Mouse (Mus musculus) heart, postnatal 14 days (tissue): ENCODE results near the gene Znrf1. TPM values are rescaled to one million over a fixed set of nuclear protein-coding genes. Genes with fewer than 3 reads are reported as not detected.

ENCODE experiments used
- DNase-seq, 2 experiments: peaks; one replicate each; pipeline ENCODE4 v3.0.0; 2021 to 2022
- intact Hi-C: fragments of 180-260 bp; cut with DNase I; formaldehyde crosslinking; loops from one replicate; pipeline ENCODE4 v1.15.1; 2025
- total RNA-seq, 2 experiments: library from RNA; stranded (reverse); gene quantifications; 2 replicates each; pipeline ENCODE4 v1.2.3; 2021

The Znrf1 gene
- total RNA-seq, 2 experiments from 2014 or later = 62.6 to 72.6 TPM

GRCm38 (mm10) chr8:111591176-111591575 is 55.3 kb downstream of the Znrf1 start:
- intact Hi-C loops = no loop called here
- no peak for DNase-seq

- intact Hi-C loops = no loop called here
Observed at GRCm38 (mm10) chr8:111592390-111592910, 56.6 kb downstream of the Znrf1 start.

GRCm38 (mm10) chr8:111594044-111594840 is 58.3 kb downstream of the Znrf1 start:
- no peak for DNase-seq
- intact Hi-C loops = no loop called here

More at GRCm38 (mm10) chr8:111592390-111592910, 56.6 kb downstream of the Znrf1 start:
- no peak for DNase-seq

- DNase-seq = no peak
- intact Hi-C loops = loop anchor here (5.0 kb wide), 1 partner anchor 33 kb away; no protein-coding TSS in a partner anchor
Observed at GRCm38 (mm10) chr8:111594951-111595350, 59.1 kb downstream of the Znrf1 start.

GRCm38 (mm10) chr8:111595712-111596484 is 60.0 kb downstream of the Znrf1 start:
- intact Hi-C loops = loop anchor here (5.0 kb wide), 1 partner anchor 34 kb away; no protein-coding TSS in a partner anchor
- peak; percentile 54 to 55 for DNase-seq

GRCm38 (mm10) chr8:111596485-111596821 is 60.6 kb downstream of the Znrf1 start:
- intact Hi-C loops = loop anchor here (5.0 kb wide), 1 partner anchor 34 kb away; no protein-coding TSS in a partner anchor
- no peak for DNase-seq

GRCm38 (mm10) chr8:111597310-111597709 is 61.4 kb downstream of the Znrf1 start:
- intact Hi-C loops = loop anchor here (5.0 kb wide), 1 partner anchor 35 kb away; no protein-coding TSS in a partner anchor
- DNase-seq = peak in 1 of 2 experiments; percentile 32

- intact Hi-C loops = loop anchor here (5.0 kb wide), 1 partner anchor 38 kb away; no protein-coding TSS in a partner anchor
Observed at GRCm38 (mm10) chr8:111599707-111600444, 64.0 kb downstream of the Znrf1 start.

GRCm38 (mm10) chr8:111602050-111602449 is 66.2 kb downstream of the Znrf1 start:
- DNase-seq = no peak
- intact Hi-C loops = no loop called here

More at GRCm38 (mm10) chr8:111599707-111600444, 64.0 kb downstream of the Znrf1 start:
- DNase-seq = no peak

GRCm38 (mm10) chr8:111604986-111605385 is 69.1 kb downstream of the Znrf1 start:
- DNase-seq = no peak
- intact Hi-C loops = no loop called here

- DNase-seq = no peak
- intact Hi-C loops = no loop called here
Observed at GRCm38 (mm10) chr8:111606961-111607360, 71.1 kb downstream of the Znrf1 start.

GRCm38 (mm10) chr8:111607414-111607813 is 71.5 kb downstream of the Znrf1 start:
- DNase-seq = no peak
- intact Hi-C loops = no loop called here

- no peak for DNase-seq
- intact Hi-C loops = no loop called here
Observed at GRCm38 (mm10) chr8:111613181-111613580, 77.3 kb downstream of the Znrf1 start.

GRCm38 (mm10) chr8:111614786-111615701 is 79.1 kb downstream of the Znrf1 start:
- DNase-seq = no peak
- intact Hi-C loops = no loop called here

- intact Hi-C loops = no loop called here
- DNase-seq = no peak
Observed at GRCm38 (mm10) chr8:111617812-111618211, 81.9 kb downstream of the Znrf1 start.

- intact Hi-C loops = no loop called here
- DNase-seq = no peak
Observed at GRCm38 (mm10) chr8:111618273-111618672, 82.4 kb downstream of the Znrf1 start.

GRCm38 (mm10) chr8:111619936-111620335 is 84.0 kb downstream of the Znrf1 start:
- DNase-seq = peak; percentile 38 to 58
- intact Hi-C loops = no loop called here

GRCm38 (mm10) chr8:111622104-111622503 is 86.2 kb downstream of the Znrf1 start:
- intact Hi-C loops = no loop called here
- DNase-seq = no peak

- DNase-seq = no peak
- intact Hi-C loops = no loop called here
Observed at GRCm38 (mm10) chr8:111622553-111622952, 86.7 kb downstream of the Znrf1 start.
